Mouse (Mus musculus): ENCODE data around the gene Col6a6.
"Not testable (repeated sequence)": the region's sequence is repeated elsewhere in the genome, so short reads cannot be mapped to it uniquely, and the experiment has no call there.

Col6a6 gene

GRCm38 (mm10) chr9:105827791-105828385 is at the start of gene Col6a6:
Gene Col6a6, minus strand, starts transcription at chr9:105828160.
- no peak for DNase-seq (ENCODE audit: low spot score)

GRCm38 (mm10) chr9:105876124-105876523 is 48.2 kb upstream of the Col6a6 start:
- DNase-seq (ENCODE audit: low spot score): no peak

GRCm38 (mm10) chr9:105871643-105872042 is 43.7 kb upstream of the Col6a6 start:
- DNase-seq (ENCODE audit: low spot score): no peak

GRCm38 (mm10) chr9:105857773-105858172 is 29.8 kb upstream of the Col6a6 start:
- no peak for DNase-seq (ENCODE audit: low spot score)

GRCm38 (mm10) chr9:105852778-105853065 is 24.8 kb upstream of the Col6a6 start:
- no peak for DNase-seq (ENCODE audit: low spot score)

- no peak for DNase-seq (ENCODE audit: low spot score)
Observed at GRCm38 (mm10) chr9:105852015-105852777, 24.2 kb upstream of the Col6a6 start.

GRCm38 (mm10) chr9:105851011-105851410 is 23.1 kb upstream of the Col6a6 start:
- DNase-seq (ENCODE audit: low spot score): no peak

GRCm38 (mm10) chr9:105848396-105848795 is 20.4 kb upstream of the Col6a6 start:
- no peak for DNase-seq (ENCODE audit: low spot score)

GRCm38 (mm10) chr9:105847261-105847660 is 19.3 kb upstream of the Col6a6 start:
- no peak for DNase-seq (ENCODE audit: low spot score)

- DNase-seq (ENCODE audit: low spot score): not testable (repeated sequence)
Observed at GRCm38 (mm10) chr9:105841386-105841785, 13.4 kb upstream of the Col6a6 start.

GRCm38 (mm10) chr9:105839147-105839515 is 11.2 kb upstream of the Col6a6 start:
- no peak for DNase-seq (ENCODE audit: low spot score)

- DNase-seq (ENCODE audit: low spot score): no peak
Observed at GRCm38 (mm10) chr9:105838396-105839146, 10.6 kb upstream of the Col6a6 start.

GRCm38 (mm10) chr9:105835587-105835986 is 7.6 kb upstream of the Col6a6 start:
- no peak for DNase-seq (ENCODE audit: low spot score)

- DNase-seq (ENCODE audit: low spot score): no peak
Observed at GRCm38 (mm10) chr9:105834799-105835198, 6.8 kb upstream of the Col6a6 start.

GRCm38 (mm10) chr9:105831291-105831690 is 3.3 kb upstream of the Col6a6 start:
- DNase-seq (ENCODE audit: low spot score): no peak

GRCm38 (mm10) chr9:105827076-105827647 is 798 bp downstream of the Col6a6 start:
- no peak for DNase-seq (ENCODE audit: low spot score)

- DNase-seq (ENCODE audit: low spot score): no peak
Observed at GRCm38 (mm10) chr9:105820711-105821110, 7.2 kb downstream of the Col6a6 start.

GRCm38 (mm10) chr9:105819155-105819709 is 8.7 kb downstream of the Col6a6 start:
- DNase-seq (ENCODE audit: low spot score): no peak

GRCm38 (mm10) chr9:105814436-105814835 is 13.5 kb downstream of the Col6a6 start:
- DNase-seq (ENCODE audit: low spot score): no peak

GRCm38 (mm10) chr9:105811458-105811857 is 16.5 kb downstream of the Col6a6 start:
- DNase-seq (ENCODE audit: low spot score): no peak

- no peak for DNase-seq (ENCODE audit: low spot score)
Observed at GRCm38 (mm10) chr9:105808920-105809505, 18.9 kb downstream of the Col6a6 start.

- no peak for DNase-seq (ENCODE audit: low spot score)
Observed at GRCm38 (mm10) chr9:105803416-105803815, 24.5 kb downstream of the Col6a6 start.

All from urinary bladder, postnatal 10 days (tissue).